Mouse (Mus musculus): ENCODE results near the gene Hnf1a.
A peak's percentile ranks its signal among the peaks of the same experiment; 100 is the strongest.

Hnf1a gene

GRCm38 (mm10) chr5:114979250-114980121 lies 8.6 kb upstream of the Hnf1a start:
- DNase-seq (ENCODE audit: low read depth, low spot score) = peak; percentile 51

GRCm38 (mm10) chr5:114978888-114979249 lies 8.0 kb upstream of the Hnf1a start:
- DNase-seq (ENCODE audit: low read depth, low spot score) = no peak

- no peak for DNase-seq (ENCODE audit: low read depth, low spot score)
Observed at GRCm38 (mm10) chr5:114978473-114978872, 7.6 kb upstream of the Hnf1a start.

- DNase-seq (ENCODE audit: low read depth, low spot score) = no peak
Observed at GRCm38 (mm10) chr5:114976935-114977334, 6.0 kb upstream of the Hnf1a start.

- no peak for DNase-seq (ENCODE audit: low read depth, low spot score)
Observed at GRCm38 (mm10) chr5:114973131-114973530, 2.2 kb upstream of the Hnf1a start.

GRCm38 (mm10) chr5:114972201-114972600 lies 1.3 kb upstream of the Hnf1a start:
- DNase-seq (ENCODE audit: low read depth, low spot score) = no peak

GRCm38 (mm10) chr5:114969609-114970215 lies 1.2 kb downstream of the Hnf1a start:
- no peak for DNase-seq (ENCODE audit: low read depth, low spot score)

- DNase-seq (ENCODE audit: low read depth, low spot score) = no peak
Observed at GRCm38 (mm10) chr5:114969064-114969463, 1.8 kb downstream of the Hnf1a start.

GRCm38 (mm10) chr5:114968651-114969050 lies 2.2 kb downstream of the Hnf1a start:
- DNase-seq (ENCODE audit: low read depth, low spot score) = no peak

GRCm38 (mm10) chr5:114967523-114968268 lies 3.2 kb downstream of the Hnf1a start:
- no peak for DNase-seq (ENCODE audit: low read depth, low spot score)

GRCm38 (mm10) chr5:114964967-114965898 lies 5.7 kb downstream of the Hnf1a start:
- DNase-seq (ENCODE audit: low read depth, low spot score) = no peak

- DNase-seq (ENCODE audit: low read depth, low spot score) = no peak
Observed at GRCm38 (mm10) chr5:114964315-114964966, 6.5 kb downstream of the Hnf1a start.

- no peak for DNase-seq (ENCODE audit: low read depth, low spot score)
Observed at GRCm38 (mm10) chr5:114961590-114962360, 9.1 kb downstream of the Hnf1a start.

- DNase-seq (ENCODE audit: low read depth, low spot score) = no peak
Observed at GRCm38 (mm10) chr5:114958069-114958468, 12.8 kb downstream of the Hnf1a start.

GRCm38 (mm10) chr5:114953326-114953725 lies 17.6 kb downstream of the Hnf1a start:
- no peak for DNase-seq (ENCODE audit: low read depth, low spot score)

GRCm38 (mm10) chr5:114951279-114951880 lies 19.5 kb downstream of the Hnf1a start:
- DNase-seq (ENCODE audit: low read depth, low spot score) = no peak

GRCm38 (mm10) chr5:114950669-114951068 lies 20.2 kb downstream of the Hnf1a start:
- DNase-seq (ENCODE audit: low read depth, low spot score) = no peak

GRCm38 (mm10) chr5:114949812-114950211 lies 21.1 kb downstream of the Hnf1a start:
- DNase-seq (ENCODE audit: low read depth, low spot score) = no peak

GRCm38 (mm10) chr5:114949316-114949715 lies 21.6 kb downstream of the Hnf1a start:
- no peak for DNase-seq (ENCODE audit: low read depth, low spot score)

- DNase-seq (ENCODE audit: low read depth, low spot score) = no peak
Observed at GRCm38 (mm10) chr5:114948891-114949290, 22.0 kb downstream of the Hnf1a start.

All from brain, embryonic 18.5 days (tissue).